Mouse (Mus musculus) frontal cortex, postnatal 14 days (tissue): ENCODE data around the gene Vmn2r49.
"Not testable (repeated sequence)": the region's sequence is repeated elsewhere in the genome, so short reads cannot be mapped to it uniquely, and the experiment has no call there.

ENCODE experiments used
- DNase-seq, 2 experiments: peaks; one replicate each; pipeline ENCODE4 v3.0.0; 2022; ENCODE audit warnings: low spot score in 2 of 2

Vmn2r49 gene

DNA sequence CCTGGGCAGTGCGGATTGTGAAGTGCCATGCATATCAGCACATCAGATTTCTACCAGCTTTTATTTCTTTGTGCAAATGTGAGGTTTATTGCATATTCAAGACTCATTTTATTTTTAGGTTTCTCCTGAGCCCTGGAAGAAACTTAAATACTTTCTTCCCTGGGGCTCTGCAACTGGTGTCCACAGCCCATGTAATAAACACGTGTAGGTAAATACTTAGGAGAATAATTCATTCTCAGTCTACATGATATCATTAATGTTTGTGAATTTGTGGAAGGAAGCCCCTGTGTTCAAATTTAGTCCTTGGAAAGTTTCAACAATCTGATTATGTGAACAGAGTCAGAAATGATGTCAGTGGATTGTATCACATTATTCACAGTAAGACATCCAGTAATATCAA, at the start of gene Vmn2r49:
Gene Vmn2r49, minus strand, starts transcription at position 101 of the 400 bp plus-strand sequence.
- DNase-seq: not testable (repeated sequence)

DNA sequence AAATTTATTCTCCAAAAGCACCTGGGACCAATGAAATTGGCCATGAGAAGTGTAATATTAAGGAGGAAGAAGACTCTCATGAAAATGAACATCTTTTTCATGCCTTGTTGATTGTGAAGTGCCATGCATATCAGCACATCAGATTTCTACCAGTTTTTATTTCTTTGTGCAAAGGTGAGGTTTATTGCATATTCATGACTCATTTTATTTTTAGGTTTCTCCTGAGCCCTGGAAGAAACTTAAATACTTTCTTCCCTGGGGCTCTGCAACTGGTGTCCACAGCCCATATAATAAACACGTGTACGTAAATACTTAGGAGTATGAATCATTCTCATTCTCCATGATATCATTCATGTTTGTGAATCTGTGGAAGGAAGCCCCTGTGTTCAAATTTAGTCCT, 38.6 kb downstream of the Vmn2r49 start, which contains the start of gene Vmn2r48:
Gene Vmn2r48, minus strand, starts transcription at position 101 of the 400 bp plus-strand sequence.
- DNase-seq: not testable (repeated sequence)
